Mouse (Mus musculus) fibroblast of lung, adult 2 months (primary cell): Measurements from ENCODE around the gene Tiprl.

Experiments used
- DNase-seq: peaks from one replicate; pipeline ENCODE4 v3.0.0-alpha.2; 2011; ENCODE audit warnings: low read depth

Tiprl gene

GRCm38 (mm10) chr1:165236321-165237298 is at the start of gene Tiprl:
Tiprl (minus strand) TSS chr1:165236996.
- peak; percentile 90 for DNase-seq

GRCm38 (mm10) chr1:165284096-165284495 is 47.3 kb upstream of the Tiprl start:
- no peak for DNase-seq

GRCm38 (mm10) chr1:165282967-165283345 is 46.2 kb upstream of the Tiprl start:
- no peak for DNase-seq

GRCm38 (mm10) chr1:165282222-165282966 is 45.6 kb upstream of the Tiprl start:
- no peak for DNase-seq

GRCm38 (mm10) chr1:165281351-165282221 is 44.8 kb upstream of the Tiprl start:
- no peak for DNase-seq

- no peak for DNase-seq
Observed at GRCm38 (mm10) chr1:165280741-165281140, 43.9 kb upstream of the Tiprl start.

GRCm38 (mm10) chr1:165274946-165275345 is 38.1 kb upstream of the Tiprl start:
- DNase-seq, result no peak

- peak; percentile 40 for DNase-seq
Observed at GRCm38 (mm10) chr1:165252027-165252671, 15.4 kb upstream of the Tiprl start.

- DNase-seq, result no peak
Observed at GRCm38 (mm10) chr1:165250546-165250945, 13.8 kb upstream of the Tiprl start.

- DNase-seq, result no peak
Observed at GRCm38 (mm10) chr1:165248842-165249241, 12.0 kb upstream of the Tiprl start.

GRCm38 (mm10) chr1:165247788-165248187 is 11.0 kb upstream of the Tiprl start:
- DNase-seq, result no peak

- no peak for DNase-seq
Observed at GRCm38 (mm10) chr1:165247085-165247484, 10.3 kb upstream of the Tiprl start.

GRCm38 (mm10) chr1:165246587-165246986 is 9.8 kb upstream of the Tiprl start:
- no peak for DNase-seq

- DNase-seq, result no peak
Observed at GRCm38 (mm10) chr1:165235846-165236245, 950 bp downstream of the Tiprl start.

- DNase-seq, result no peak
Observed at GRCm38 (mm10) chr1:165233806-165234205, 3.0 kb downstream of the Tiprl start.

- no peak for DNase-seq
Observed at GRCm38 (mm10) chr1:165230691-165231090, 6.1 kb downstream of the Tiprl start.

GRCm38 (mm10) chr1:165229577-165229976 is 7.2 kb downstream of the Tiprl start:
- no peak for DNase-seq

- DNase-seq, result no peak
Observed at GRCm38 (mm10) chr1:165217023-165217589, 19.7 kb downstream of the Tiprl start.

- no peak for DNase-seq
Observed at GRCm38 (mm10) chr1:165215831-165216230, 21.0 kb downstream of the Tiprl start.

GRCm38 (mm10) chr1:165205591-165205990 is 31.2 kb downstream of the Tiprl start:
- no peak for DNase-seq

- no peak for DNase-seq
Observed at GRCm38 (mm10) chr1:165203488-165204035, 33.2 kb downstream of the Tiprl start.
